Mouse (Mus musculus) hindbrain, embryonic 14.5 days (tissue): ENCODE results near the gene Tnrc18. TPM values are rescaled to one million over a fixed set of nuclear protein-coding genes. Genes with fewer than 3 reads are reported as not detected.

Source experiments
- ATAC-seq: fragments of 200-750 bp; cut with Nextera tagmentation; 2 replicates; pipeline ENCODE4 v1.8.0; 2017; ENCODE audit warnings: moderate number of reproducible peaks, mild to moderate bottlenecking, moderate TSS enrichment, moderate library complexity; ENCODE audit not compliant: low FRiP score
- DNase-seq: peaks from one replicate; pipeline ENCODE4 v3.0.0-alpha.2; 2015; ENCODE audit warnings: low spot score
- H3K27ac ChIP-seq: fragments of 300-500 bp; sonication (generic); 2 replicates; pipeline ENCODE4 v1.5.1; 2014; ENCODE audit warnings: mild to moderate bottlenecking, moderate library complexity
- H3K27me3 ChIP-seq: fragments of 300-500 bp; sonication (generic); 2 replicates; pipeline ENCODE4 v1.6.1; 2014; ENCODE audit warnings: mild to moderate bottlenecking, low read length, mixed read lengths; ENCODE audit not compliant: control insufficient read depth, insufficient read depth
- H3K36me3 ChIP-seq: fragments of 300-500 bp; sonication (generic); replicated peaks from 2 replicates; pipeline ENCODE4 v1.6.1; 2014; ENCODE audit not compliant: control insufficient read depth, insufficient read depth
- H3K4me1 ChIP-seq: fragments of 300-500 bp; sonication (generic); replicated peaks from 2 replicates; pipeline ENCODE4 v1.6.1; 2014; ENCODE audit warnings: antibody characterized with exemption, low read length, mixed read lengths; ENCODE audit not compliant: control insufficient read depth, insufficient read depth
- H3K4me2 ChIP-seq: fragments of 300-500 bp; sonication (generic); replicated peaks from 2 replicates; pipeline ENCODE4 v1.6.1; 2014; ENCODE audit warnings: mild to moderate bottlenecking, moderate library complexity
- H3K4me3 ChIP-seq: fragments of 300-500 bp; sonication (generic); replicated peaks from 2 replicates; pipeline ENCODE4 v1.5.1; 2014; ENCODE audit warnings: mild to moderate bottlenecking, low read length
- H3K9ac ChIP-seq: fragments of 300-500 bp; sonication (generic); 2 replicates; pipeline ENCODE4 v1.6.1; 2014
- H3K9me3 ChIP-seq: fragments of 300-500 bp; sonication (generic); 2 replicates; pipeline ENCODE4 v1.6.1; 2016; ENCODE audit warnings: low read length; ENCODE audit not compliant: control insufficient read depth
- whole genome bisulfite sequencing: fragments of 180-500 bp; shearing (Covaris S2); extraction: QIAGEN DNeasy Blood & Tissue Kit; methylation state at CpG from one replicate; pipeline ENCODE4 v1.1.7; 2014; 5-methylcytosine and 5-hydroxymethylcytosine counted together
- polyA plus RNA-seq: library from polyadenylated mRNA; unstranded; fragments of >200 nt; fragmentation: Nextera tagmentation; extraction: Ambion mirVana; gene quantifications from 2 replicates; pipeline ENCODE4 v1.2.1, GENCODE M21; 2014

Tnrc18 gene
- polyA plus RNA-seq, 1 experiment from 2014 or later: 38.9 TPM

DNA sequence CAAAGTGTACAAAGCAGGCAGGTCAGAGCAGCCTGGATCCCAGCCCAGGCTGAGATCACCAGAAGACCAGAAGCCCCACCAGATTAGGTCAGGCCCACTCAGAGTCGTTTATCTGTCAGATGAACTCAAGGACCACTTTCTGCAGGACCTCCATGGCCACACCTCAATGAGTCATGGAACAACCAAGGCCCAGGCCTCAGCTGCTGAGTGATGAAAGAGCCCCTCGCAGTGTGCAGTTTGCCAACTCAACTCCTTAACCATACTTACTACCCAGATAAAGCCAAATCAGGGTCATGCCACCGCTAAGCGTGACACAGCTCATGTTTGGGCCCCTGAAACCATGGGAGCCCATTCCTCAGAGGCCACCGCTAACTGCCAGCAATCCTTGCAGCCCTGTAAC, 109.8 kb downstream of the Tnrc18 start:
- no peaks in the 10 kb centered on the region for H3K9me3 ChIP-seq
- no peak overlapping the region for H3K4me3 ChIP-seq
- ATAC-seq (no peak), DNase-seq (no peak)
- 89% methylated on average over 5 of the region's 5 CpGs for WGBS
- no peaks in the 10 kb centered on the region for H3K27me3 ChIP-seq
- peaks cover 12% of the 10 kb centered on the region for H3K4me1 ChIP-seq
- H3K9ac ChIP-seq: no peak overlapping the region
- no peak overlapping the region for H3K27ac ChIP-seq
- H3K36me3 ChIP-seq: peaks cover 58% of the 10 kb centered on the region
- no peak overlapping the region for H3K4me2 ChIP-seq

DNA sequence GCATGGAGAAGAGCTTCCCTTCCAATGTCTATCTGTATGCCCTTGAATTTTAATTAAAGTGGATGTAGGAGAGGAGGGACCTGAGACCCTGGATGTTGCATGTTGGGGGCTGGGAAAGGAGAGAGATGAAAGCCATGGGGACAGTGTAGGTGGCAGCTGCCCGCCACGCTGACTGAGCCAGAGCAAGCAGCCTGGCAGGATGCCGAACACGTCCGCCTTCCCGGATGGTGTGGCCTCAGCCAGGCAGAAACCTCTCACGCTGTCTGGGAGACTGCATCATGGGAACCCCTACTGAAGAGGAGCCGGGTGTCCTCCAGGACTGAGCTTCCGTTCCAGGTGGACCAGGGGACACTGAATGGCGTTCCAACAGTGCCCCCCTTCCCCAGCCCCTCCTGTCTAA, 113.9 kb downstream of the Tnrc18 start:
- Histone ChIP-seq H3K4me2 (peak overlapping the region; percentile 80), H3K9me3 (no peaks in the 10 kb centered on the region), H3K36me3 (peaks cover 24% of the 10 kb centered on the region), H3K4me3 (peak overlapping the region; percentile 46), H3K27ac (no peak overlapping the region), H3K27me3 (0 out of 2 replicates have a peak, but pooled peaks cover 8% of the 10 kb centered on the region), H3K4me1 (peaks cover 12% of the 10 kb centered on the region), H3K9ac (peak overlapping the region; percentile 78)
- DNase-seq: peak; percentile 52
- no peak for ATAC-seq
- WGBS: 66% methylated on average over 10 of the region's 10 CpGs

DNA sequence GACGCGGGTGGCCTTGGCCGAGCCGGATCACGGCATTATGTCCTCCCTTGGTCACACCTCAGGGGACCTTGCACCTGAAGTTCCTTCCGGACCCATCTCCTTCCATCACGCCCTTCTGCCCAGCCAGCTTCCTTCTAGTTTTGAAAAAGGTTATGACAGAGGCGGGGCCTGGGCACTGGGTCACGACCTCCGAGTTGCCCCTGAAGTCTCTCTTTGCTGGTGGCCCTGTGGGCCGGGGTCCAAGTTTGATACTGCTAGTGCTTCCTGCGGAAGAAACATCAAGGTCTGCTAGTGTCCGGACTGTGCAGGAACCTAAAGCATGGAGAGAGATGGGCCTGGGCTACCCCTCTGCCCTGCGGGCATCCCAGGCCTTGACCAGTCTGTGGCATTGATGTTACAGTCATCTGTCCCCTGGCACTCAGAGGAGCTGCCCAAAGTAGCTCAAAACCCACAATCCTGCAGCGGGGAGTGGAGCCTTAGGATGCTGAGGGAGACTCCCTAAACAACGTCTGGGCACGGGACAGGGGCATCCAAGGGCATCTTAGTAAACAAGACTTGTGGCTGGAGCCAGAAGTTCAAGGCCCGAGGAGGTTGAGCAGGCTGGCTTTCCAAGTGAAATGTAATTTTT, 114.8 kb downstream of the Tnrc18 start:
- 0 out of 2 replicates have a peak, but pooled peaks cover 8% of the 10 kb centered on the region for H3K27me3 ChIP-seq
- peaks cover 14% of the 10 kb centered on the region for H3K36me3 ChIP-seq
- 19% methylated on average over 18 of the region's 18 CpGs for WGBS
- no peak for DNase-seq
- ATAC-seq: no peak
- H3K9ac ChIP-seq: peak overlapping the region; percentile 78
- peak overlapping the region; percentile 46 for H3K4me3 ChIP-seq
- H3K4me1 ChIP-seq: peaks cover 12% of the 10 kb centered on the region
- H3K27ac ChIP-seq: no peak overlapping the region
- no peaks in the 10 kb centered on the region for H3K9me3 ChIP-seq
- peak overlapping the region; percentile 80 for H3K4me2 ChIP-seq

DNA sequence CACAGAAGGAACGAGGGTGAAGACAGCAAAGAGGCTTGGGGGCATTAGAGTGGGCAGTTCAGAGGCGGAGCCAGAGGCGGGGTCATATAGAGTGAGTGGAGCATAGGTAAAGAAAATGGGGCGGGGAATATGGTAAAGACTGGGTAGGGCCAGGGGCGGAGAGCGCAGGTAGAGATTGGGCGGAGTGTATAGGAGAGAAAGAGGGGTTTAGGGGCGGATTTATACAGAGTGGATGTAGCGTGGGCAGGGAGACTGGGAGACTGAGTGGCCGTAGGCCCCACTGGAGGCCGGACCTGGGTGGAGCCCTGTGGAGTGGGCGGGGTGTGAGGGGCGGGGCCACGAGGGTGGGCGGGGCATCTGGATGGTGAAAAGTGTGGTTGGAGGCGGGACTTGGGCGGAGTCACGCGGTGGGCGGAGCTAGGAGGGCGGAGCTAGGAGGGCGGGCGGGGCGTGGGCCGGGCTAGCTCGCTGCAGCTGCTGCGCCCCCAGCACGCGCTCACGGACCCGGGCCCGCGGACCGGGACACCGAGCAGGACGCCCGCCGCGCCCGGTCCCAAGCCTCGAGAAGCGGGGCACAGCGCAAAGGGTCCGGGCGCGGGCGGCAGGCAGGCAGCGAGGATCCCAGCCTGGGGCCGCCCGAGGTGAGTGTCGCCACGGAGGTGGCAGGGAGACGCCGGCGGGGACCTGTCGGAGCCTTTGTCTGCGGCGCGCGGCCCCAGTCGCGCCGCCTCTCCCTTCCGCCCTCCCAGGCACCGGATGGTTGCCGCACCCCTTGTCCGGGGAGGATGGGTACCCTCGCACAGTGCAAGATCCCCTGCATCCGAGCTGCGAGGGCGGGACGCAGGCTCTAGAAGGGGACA, 115.6 kb downstream of the Tnrc18 start:
- peak; percentile 87 for DNase-seq

DNA sequence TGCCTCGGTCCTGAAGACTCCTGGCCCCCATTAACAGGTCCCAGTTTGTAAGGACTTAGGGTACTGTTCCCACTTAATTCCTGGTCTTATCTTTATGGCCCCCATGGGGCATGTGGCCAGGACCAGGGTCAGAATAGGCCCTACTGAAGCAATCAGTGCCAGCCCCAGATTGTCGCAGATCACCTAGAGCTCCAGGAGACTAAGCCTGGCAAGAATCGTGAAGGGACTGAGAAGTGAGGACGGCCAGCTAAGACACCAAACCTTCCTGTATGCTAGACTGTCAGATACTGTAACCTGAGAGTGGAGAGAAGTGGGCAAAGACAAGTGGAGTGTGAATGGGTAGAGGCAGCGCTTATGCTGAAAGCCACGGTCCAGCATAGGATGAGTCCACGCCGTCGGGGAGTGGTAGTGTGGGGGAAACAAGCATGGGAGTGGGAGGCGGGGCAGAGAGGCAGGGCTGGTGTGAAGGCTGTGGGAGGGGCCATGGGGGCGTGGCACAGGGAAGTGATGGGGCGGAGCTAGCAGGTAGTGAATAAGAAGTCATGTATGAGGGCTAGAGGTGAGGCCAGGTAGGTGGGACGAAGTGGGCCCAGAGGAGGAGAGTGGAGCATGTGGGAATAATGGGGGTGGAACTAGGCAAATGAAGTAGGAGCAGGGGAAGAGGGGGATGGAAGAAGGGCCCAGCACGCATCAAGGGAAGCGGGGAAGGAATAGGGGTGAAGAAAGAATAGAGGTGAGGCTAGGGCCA, 116.4 kb downstream of the Tnrc18 start:
- 12% methylated on average over 15 of the region's 15 CpGs for WGBS
- peaks cover 9% of the 10 kb centered on the region for H3K36me3 ChIP-seq

More for the DNA sequence above, 115.6 kb downstream of the Tnrc18 start:
- no peak overlapping the region for H3K27ac ChIP-seq
- peak overlapping the region; percentile 80 for H3K4me2 ChIP-seq
- H3K4me1 ChIP-seq: peaks cover 12% of the 10 kb centered on the region
- peaks cover 13% of the 10 kb centered on the region for H3K36me3 ChIP-seq
- peak overlapping the region; percentile 46 for H3K4me3 ChIP-seq
- H3K27me3 ChIP-seq: 0 out of 2 replicates have a peak, but pooled peaks cover 8% of the 10 kb centered on the region
- under 1% methylated on average over 61 of the region's 72 CpGs for WGBS
- peak; percentile 81 for ATAC-seq
- H3K9me3 ChIP-seq: no peaks in the 10 kb centered on the region
- peak overlapping the region; percentile 78 for H3K9ac ChIP-seq

DNA sequence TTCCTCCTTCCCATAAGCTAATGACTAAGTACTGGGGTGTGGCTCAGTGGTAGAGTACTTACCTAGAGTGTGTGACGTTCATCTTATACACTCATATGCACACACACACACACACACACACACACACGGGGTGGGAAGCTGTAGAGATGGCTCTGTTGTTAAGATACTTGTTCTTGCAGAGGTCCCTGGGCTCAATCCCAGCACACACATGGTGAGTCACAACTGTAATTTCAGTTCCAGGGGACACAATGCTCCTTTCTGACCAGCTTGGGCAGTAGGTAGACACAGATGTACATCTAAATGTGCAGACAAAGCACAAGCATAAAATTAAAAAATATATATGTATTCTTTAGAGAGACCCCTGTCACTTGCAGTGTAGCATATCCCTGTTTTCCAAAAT, 119.7 kb downstream of the Tnrc18 start:
- no peak overlapping the region for H3K27ac ChIP-seq
- no peak overlapping the region for H3K4me2 ChIP-seq
- H3K4me1 ChIP-seq: peaks cover 9% of the 10 kb centered on the region
- no peak overlapping the region for H3K4me3 ChIP-seq
- no peaks in the 10 kb centered on the region for H3K36me3 ChIP-seq
- H3K9ac ChIP-seq: no peak overlapping the region
- H3K9me3 ChIP-seq: no peaks in the 10 kb centered on the region
- DNase-seq (no peak), ATAC-seq (no peak)
- WGBS: 70% methylated on average over 2 of the region's 2 CpGs
- H3K27me3 ChIP-seq: 0 out of 2 replicates have a peak, but pooled peaks cover 8% of the 10 kb centered on the region

More for the DNA sequence above, 116.4 kb downstream of the Tnrc18 start:
- Histone ChIP-seq H3K4me2 (peak overlapping the region; percentile 80), H3K27me3 (0 out of 2 replicates have a peak, but pooled peaks cover 8% of the 10 kb centered on the region), H3K4me3 (peak overlapping the region; percentile 46), H3K9me3 (no peaks in the 10 kb centered on the region), H3K27ac (no peak overlapping the region), H3K9ac (no peak overlapping the region), H3K4me1 (peaks cover 12% of the 10 kb centered on the region)
- DNase-seq (no peak), ATAC-seq (peak; percentile 18; the same call in 1 of the 2 replicates)

DNA sequence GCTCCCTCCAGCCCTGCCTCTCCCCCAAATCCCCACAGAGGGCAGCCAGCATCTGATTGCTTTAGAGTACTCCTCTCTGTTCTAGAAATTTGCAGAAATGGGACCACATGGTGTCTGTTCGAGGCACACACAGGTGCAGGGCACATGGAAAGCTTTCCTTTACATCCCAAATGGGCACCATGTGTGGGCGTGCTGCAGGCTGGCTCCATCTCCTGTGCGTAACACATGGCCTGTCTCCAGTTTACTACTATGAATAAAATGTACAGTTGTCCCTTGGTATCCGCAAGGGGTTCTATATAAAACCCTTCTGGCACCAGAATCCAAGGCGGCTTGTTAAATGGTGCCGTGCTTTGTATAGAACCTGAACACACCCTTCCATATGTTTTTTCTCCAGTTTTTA, 120.6 kb downstream of the Tnrc18 start:
- 81% methylated on average over 6 of the region's 6 CpGs for WGBS
- H3K4me2 ChIP-seq: no peak overlapping the region
- H3K27ac ChIP-seq: no peak overlapping the region

DNA sequence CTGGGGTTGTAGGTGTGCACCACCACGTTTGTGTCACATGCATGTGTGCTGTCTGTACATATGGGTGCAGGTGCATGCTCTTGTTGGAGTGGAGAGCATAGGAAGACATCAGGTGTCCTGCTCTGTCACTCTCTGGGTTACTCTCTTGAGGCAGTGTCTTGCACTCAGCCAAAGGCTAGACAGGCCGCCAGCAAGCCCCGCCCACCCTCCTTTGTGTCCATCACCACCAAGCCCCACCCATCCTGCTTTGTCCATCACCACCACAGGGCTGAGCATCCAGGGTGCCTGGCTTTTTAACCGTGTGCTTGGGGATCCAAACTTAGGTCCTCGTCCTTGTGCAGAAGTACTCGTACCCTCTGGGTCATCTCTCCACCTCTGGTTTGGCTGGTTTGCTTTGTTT, 121.2 kb downstream of the Tnrc18 start:
- H3K9ac ChIP-seq: no peak overlapping the region
- H3K27me3 ChIP-seq: 0 out of 2 replicates have a peak, but pooled peaks cover 8% of the 10 kb centered on the region
- DNase-seq (no peak), ATAC-seq (no peak)
- no peaks in the 10 kb centered on the region for H3K36me3 ChIP-seq
- peaks cover 9% of the 10 kb centered on the region for H3K4me1 ChIP-seq
- no peak overlapping the region for H3K4me2 ChIP-seq
- no peak overlapping the region for H3K27ac ChIP-seq
- H3K9me3 ChIP-seq: no peaks in the 10 kb centered on the region
- 27% methylated on average over 6 of the region's 6 CpGs for WGBS
- no peak overlapping the region for H3K4me3 ChIP-seq

More for the DNA sequence above, 120.6 kb downstream of the Tnrc18 start:
- H3K4me3 ChIP-seq: no peak overlapping the region
- H3K9ac ChIP-seq: no peak overlapping the region
- no peaks in the 10 kb centered on the region for H3K36me3 ChIP-seq
- 0 out of 2 replicates have a peak, but pooled peaks cover 8% of the 10 kb centered on the region for H3K27me3 ChIP-seq
- peaks cover 9% of the 10 kb centered on the region for H3K4me1 ChIP-seq
- ATAC-seq (no peak), DNase-seq (no peak)
- H3K9me3 ChIP-seq: no peaks in the 10 kb centered on the region
